Mouse (Mus musculus): ENCODE data around the gene Shroom1.

GRCm38 (mm10) chr11:53493243-53493955 lies 36.4 kb downstream of the Shroom1 start:
- no peak for TF ChIP-seq CTCF (IDR thresholded peaks at IDR 0.05)
- no peak for TF ChIP-seq EP300 (IDR thresholded peaks at IDR 0.05; ENCODE audit: insufficient read depth, low read depth, low read length)
- TF ChIP-seq POLR2A (IDR thresholded peaks at IDR 0.05; ENCODE audit: insufficient read depth, low read depth, low read length) = no peak

Data from heart, adult 2 months (tissue).